Mouse (Mus musculus) intestine, embryonic 16.5 days (tissue): ENCODE data around the gene Gna15. TPM values are rescaled to one million over a fixed set of nuclear protein-coding genes. Genes with fewer than 3 reads are reported as not detected.

Experiments used
- ATAC-seq: fragments of 200-750 bp; cut with Nextera tagmentation; 2 replicates; pipeline ENCODE4 v1.8.0; 2017; ENCODE audit warnings: moderate TSS enrichment, moderate library complexity
- H3K27ac ChIP-seq: fragments of 300-500 bp; sonication (generic); 2 replicates; pipeline ENCODE4 v1.5.1; 2014; ENCODE audit warnings: mild to moderate bottlenecking, low read length
- H3K27me3 ChIP-seq: fragments of 300-500 bp; sonication (generic); replicated peaks from 2 replicates; pipeline ENCODE4 v1.6.1; 2014; ENCODE audit warnings: low read length, control low read depth, mixed read lengths; ENCODE audit not compliant: control insufficient read depth, insufficient read depth
- H3K36me3 ChIP-seq: fragments of 300-500 bp; sonication (generic); 2 replicates; pipeline ENCODE4 v1.6.1; 2014; ENCODE audit warnings: low read length, control low read depth; ENCODE audit not compliant: control insufficient read depth, insufficient read depth
- H3K4me1 ChIP-seq: fragments of 300-500 bp; sonication (generic); 2 replicates; pipeline ENCODE4 v1.6.1; 2014; ENCODE audit warnings: low read length, control low read depth, mixed read lengths; ENCODE audit not compliant: control insufficient read depth, insufficient read depth
- H3K4me2 ChIP-seq: fragments of 300-500 bp; sonication (generic); 2 replicates; pipeline ENCODE4 v1.6.1; 2014; ENCODE audit warnings: low read depth, low read length, control low read depth
- H3K4me3 ChIP-seq: fragments of 300-500 bp; sonication (generic); 2 replicates; pipeline ENCODE4 v1.5.1; 2014; ENCODE audit warnings: mild to moderate bottlenecking, low read length
- H3K9ac ChIP-seq: fragments of 300-500 bp; sonication (generic); 2 replicates; pipeline ENCODE4 v1.6.1; 2014; ENCODE audit warnings: low read depth, low read length
- H3K9me3 ChIP-seq: fragments of 300-500 bp; sonication (generic); 2 replicates; pipeline ENCODE4 v1.6.1; 2016; ENCODE audit warnings: low read length, control low read depth; ENCODE audit not compliant: control insufficient read depth
- WGBS: fragments of 180-500 bp; shearing (Covaris S2); extraction: QIAGEN DNeasy Blood & Tissue Kit; methylation state at CpG from one replicate; pipeline ENCODE4 v1.1.7; 2014; 5-methylcytosine and 5-hydroxymethylcytosine counted together
- polyA plus RNA-seq: library from polyadenylated mRNA; unstranded; fragments of >200 nt; fragmentation: Nextera tagmentation; extraction: Ambion mirVana; gene quantifications from 2 replicates; pipeline ENCODE4 v1.2.1, GENCODE M21; 2015

The Gna15 gene
- polyA plus RNA-seq, 1 experiment from 2014 or later = 1.5 TPM

- Histone ChIP-seq H3K27me3 (peaks cover 65% of the 10 kb centered on the region), H3K4me1 (peaks cover 10% of the 10 kb centered on the region), H3K9ac (no peak overlapping the region), H3K27ac (no peak overlapping the region), H3K9me3 (no peaks in the 10 kb centered on the region), H3K4me3 (no peak overlapping the region), H3K36me3 (no peaks in the 10 kb centered on the region), H3K4me2 (no peak overlapping the region)
- ATAC-seq = no peak
- WGBS = 35% methylated on average over 20 of the region's 20 CpGs
These were observed 63.6 kb downstream of the Gna15 start for GRCm38 (mm10) chr10:81460471-81460870.

DNA sequence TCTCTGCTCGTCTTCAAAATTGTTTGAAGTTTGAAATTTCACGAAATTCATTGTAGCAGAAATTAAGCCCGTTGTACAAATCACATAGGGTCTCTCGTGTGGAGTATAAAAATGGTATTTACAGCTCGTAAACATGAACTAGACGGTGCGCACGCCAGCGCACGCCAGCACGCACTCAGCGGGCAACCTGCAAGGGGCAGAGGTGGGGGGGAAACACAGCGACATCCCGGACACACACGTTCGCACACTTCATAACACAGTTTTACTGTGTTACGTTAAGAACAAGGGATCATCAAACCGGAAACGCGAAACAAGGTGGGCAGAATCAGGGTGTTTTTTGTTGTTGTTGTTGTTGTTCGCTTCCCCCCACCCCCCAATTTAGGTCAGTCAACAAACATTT, 64.6 kb downstream of the Gna15 start:
- H3K4me3 ChIP-seq = no peak overlapping the region
- no peak overlapping the region for H3K27ac ChIP-seq
- no peaks in the 10 kb centered on the region for H3K9me3 ChIP-seq
- peaks cover 67% of the 10 kb centered on the region for H3K27me3 ChIP-seq
- H3K4me1 ChIP-seq = peaks cover 6% of the 10 kb centered on the region
- H3K9ac ChIP-seq = no peak overlapping the region
- H3K36me3 ChIP-seq = no peaks in the 10 kb centered on the region
- 70% methylated on average over 21 of the region's 21 CpGs for WGBS
- ATAC-seq = no peak
- no peak overlapping the region for H3K4me2 ChIP-seq

GRCm38 (mm10) chr10:81458267-81458666, 65.8 kb downstream of the Gna15 start:
- no peaks in the 10 kb centered on the region for H3K4me1 ChIP-seq
- H3K27ac ChIP-seq = no peak overlapping the region
- peaks cover 66% of the 10 kb centered on the region for H3K27me3 ChIP-seq
- no peak for ATAC-seq
- H3K9ac ChIP-seq = no peak overlapping the region
- H3K9me3 ChIP-seq = no peaks in the 10 kb centered on the region
- 70% methylated on average over 6 of the region's 6 CpGs for WGBS
- no peaks in the 10 kb centered on the region for H3K36me3 ChIP-seq
- H3K4me2 ChIP-seq = no peak overlapping the region
- H3K4me3 ChIP-seq = no peak overlapping the region

DNA sequence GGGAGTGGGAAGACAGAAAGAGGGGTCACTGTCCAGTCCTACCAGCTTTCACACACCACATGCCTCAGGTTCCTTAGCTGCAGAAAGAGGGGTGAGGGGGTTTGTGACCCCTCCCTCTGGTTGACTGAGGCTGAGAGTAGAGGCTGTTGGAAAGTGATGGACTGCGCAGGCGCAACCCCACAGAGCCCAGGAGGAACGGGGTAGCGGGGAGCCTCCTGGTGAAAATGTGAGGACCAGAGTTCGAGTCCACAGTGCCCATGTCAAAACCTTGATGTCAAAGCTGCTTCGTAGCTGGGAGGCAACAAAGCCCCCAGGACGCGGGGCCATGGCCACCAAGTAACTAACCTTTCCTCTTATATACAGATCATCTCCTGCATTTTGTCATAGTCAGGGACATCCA, 66.4 kb downstream of the Gna15 start:
- peaks cover 66% of the 10 kb centered on the region for H3K27me3 ChIP-seq
- H3K4me3 ChIP-seq = no peak overlapping the region
- no peak overlapping the region for H3K4me2 ChIP-seq
- no peaks in the 10 kb centered on the region for H3K36me3 ChIP-seq
- H3K9me3 ChIP-seq = no peaks in the 10 kb centered on the region
- H3K27ac ChIP-seq = no peak overlapping the region
- ATAC-seq = no peak
- no peak overlapping the region for H3K9ac ChIP-seq
- no peaks in the 10 kb centered on the region for H3K4me1 ChIP-seq
- 82% methylated on average over 8 of the region's 8 CpGs for WGBS

- no peaks in the 10 kb centered on the region for H3K36me3 ChIP-seq
- WGBS = 39% methylated on average over 12 of the region's 12 CpGs
- no peak for ATAC-seq
- no peak overlapping the region for H3K9ac ChIP-seq
- no peak overlapping the region for H3K4me2 ChIP-seq
- H3K4me3 ChIP-seq = no peak overlapping the region
- H3K4me1 ChIP-seq = 0 out of 2 replicates have a peak, but pooled peaks cover 2% of the 10 kb centered on the region
- no peak overlapping the region for H3K27ac ChIP-seq
- no peaks in the 10 kb centered on the region for H3K9me3 ChIP-seq
- peaks cover 66% of the 10 kb centered on the region for H3K27me3 ChIP-seq
These were observed 67.0 kb downstream of the Gna15 start for GRCm38 (mm10) chr10:81456983-81457563.

DNA sequence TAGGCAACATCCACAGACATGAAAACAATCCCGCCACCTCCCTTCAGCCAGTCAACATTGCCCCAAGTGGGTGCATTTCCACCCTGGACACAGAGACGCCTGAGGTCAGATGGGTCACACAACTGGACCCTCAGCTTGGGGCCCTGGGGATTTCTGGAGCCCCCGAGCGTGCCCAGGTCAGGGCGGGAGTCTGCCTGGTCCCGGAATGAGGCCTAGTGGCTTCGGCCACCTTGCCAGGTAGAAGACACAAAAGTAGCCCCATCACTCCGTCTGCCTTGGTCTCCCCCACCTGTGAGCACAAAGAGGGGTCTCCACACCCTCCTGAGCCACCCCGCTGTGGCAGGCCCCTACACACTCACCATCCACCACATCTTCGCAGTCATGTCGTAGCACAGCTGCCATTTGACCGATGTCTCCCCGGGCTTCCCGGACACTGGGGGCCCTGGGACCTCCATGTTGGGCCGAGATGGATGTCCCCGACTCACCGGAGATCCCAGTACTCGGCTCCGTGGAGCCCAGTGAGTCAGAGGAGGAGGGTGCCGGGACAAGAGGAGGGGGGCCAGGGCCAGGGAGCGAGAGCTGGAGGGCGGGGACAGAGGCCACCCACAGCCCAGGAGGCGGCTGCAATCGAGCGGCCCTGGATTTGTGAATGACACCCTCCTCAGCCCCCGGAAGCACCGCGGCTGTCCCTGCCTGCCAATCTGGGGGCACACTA, 68.7 kb downstream of the Gna15 start, which contains the start of gene Nfic:
Gene Nfic (minus strand): TSS at position 455 of the 715 bp plus-strand sequence.
- no peak within 1 kb of the TSS for H3K4me2 ChIP-seq
- no peak within 1 kb of the TSS for H3K27ac ChIP-seq
- H3K9ac ChIP-seq = no peak within 1 kb of the TSS
- H3K27me3 ChIP-seq = peaks cover 66% of the 10 kb centered on the region
- ATAC-seq = no peak
- H3K36me3 ChIP-seq = no peaks in the 10 kb centered on the region
- no peaks in the 10 kb centered on the region for H3K9me3 ChIP-seq
- H3K4me3 ChIP-seq = no peak within 1 kb of the TSS
- WGBS = 66% methylated on average over 25 of the region's 28 CpGs
- H3K4me1 ChIP-seq = 0 out of 2 replicates have a peak, but pooled peaks cover 2% of the 10 kb centered on the region

DNA sequence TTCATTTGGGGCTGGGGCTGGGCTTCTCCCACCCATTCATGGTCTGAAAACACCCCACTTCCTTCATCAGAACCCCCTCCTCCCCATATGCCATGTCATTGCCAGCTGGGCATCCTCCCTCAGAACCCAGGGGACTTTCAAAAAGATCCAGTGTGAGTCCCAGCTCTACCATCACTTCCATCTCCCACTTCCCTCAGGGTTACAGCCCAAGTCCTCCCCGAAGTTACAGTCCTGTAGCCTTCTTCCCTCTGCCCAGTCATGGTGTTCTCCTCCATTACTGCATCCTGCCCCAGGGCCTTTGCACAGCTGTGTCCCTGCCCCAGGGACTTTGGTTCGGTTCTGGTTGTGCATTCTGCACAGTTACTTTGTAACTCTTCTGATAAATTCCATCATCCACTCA, 69.9 kb downstream of the Gna15 start:
- Histone ChIP-seq H3K4me1 (0 out of 2 replicates have a peak, but pooled peaks cover 2% of the 10 kb centered on the region), H3K4me2 (no peak overlapping the region), H3K9me3 (no peaks in the 10 kb centered on the region), H3K36me3 (no peaks in the 10 kb centered on the region), H3K27me3 (peaks cover 61% of the 10 kb centered on the region), H3K4me3 (no peak overlapping the region), H3K27ac (no peak overlapping the region), H3K9ac (no peak overlapping the region)
- no peak for ATAC-seq
- WGBS = 75% methylated on average over 2 of the region's 2 CpGs

DNA sequence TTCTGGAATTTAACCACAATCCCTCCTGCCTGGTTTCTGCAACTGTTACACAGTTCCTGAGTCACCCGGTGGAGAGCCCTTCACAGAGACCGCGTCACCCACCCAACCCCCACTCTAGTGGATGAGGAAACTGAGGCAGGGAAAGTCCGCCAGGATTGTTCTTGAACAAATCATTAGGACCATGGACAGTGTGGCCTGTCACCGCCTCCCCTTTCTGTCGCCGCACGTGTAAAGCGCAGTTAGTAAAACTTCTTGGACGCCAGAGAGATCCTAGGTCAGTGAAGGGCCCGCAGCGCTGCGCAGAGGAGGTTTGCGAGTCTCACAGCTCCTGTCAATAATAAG, 71.1 kb downstream of the Gna15 start:
- H3K4me3 ChIP-seq = no peak overlapping the region
- H3K4me1 ChIP-seq = 0 out of 2 replicates have a peak, but pooled peaks cover 2% of the 10 kb centered on the region
- no peak overlapping the region for H3K9ac ChIP-seq
- peaks cover 63% of the 10 kb centered on the region for H3K27me3 ChIP-seq
- no peak overlapping the region for H3K27ac ChIP-seq
- H3K9me3 ChIP-seq = no peaks in the 10 kb centered on the region
- ATAC-seq = no peak
- 3% methylated on average over 14 of the region's 14 CpGs for WGBS
- H3K36me3 ChIP-seq = no peaks in the 10 kb centered on the region
- H3K4me2 ChIP-seq = no peak overlapping the region
